Mouse (Mus musculus) forebrain, embryonic 14.5 days (tissue): ENCODE data around the gene Bmp4. TPM values are rescaled to one million over a fixed set of nuclear protein-coding genes. Genes with fewer than 3 reads are reported as not detected.

Experiments used
- ATAC-seq: fragments of 200-750 bp; cut with Nextera tagmentation; 2 replicates; pipeline ENCODE4 v1.8.0; 2017; ENCODE audit warnings: mild to moderate bottlenecking, moderate library complexity
- DNase-seq: peaks from one replicate; pipeline ENCODE4 v3.0.0-alpha.2; 2015; ENCODE audit warnings: low spot score
- H3K27ac ChIP-seq: fragments of 300-500 bp; sonication (generic); 2 replicates; pipeline ENCODE4 v1.5.1; 2014; ENCODE audit warnings: low read depth, mild to moderate bottlenecking, control low read depth, low read length, moderate library complexity
- H3K27me3 ChIP-seq: fragments of 300-500 bp; sonication (generic); replicated peaks from 2 replicates; pipeline ENCODE4 v1.6.1; 2014; ENCODE audit warnings: low read length, control low read depth, mixed read lengths; ENCODE audit not compliant: control insufficient read depth, insufficient read depth
- H3K36me3 ChIP-seq: fragments of 300-500 bp; sonication (generic); 2 replicates; pipeline ENCODE4 v1.6.1; 2014; ENCODE audit warnings: low read length, control low read depth; ENCODE audit not compliant: control insufficient read depth, insufficient read depth
- H3K4me1 ChIP-seq: fragments of 300-500 bp; sonication (generic); 2 replicates; pipeline ENCODE4 v1.6.1; 2014; ENCODE audit warnings: antibody characterized with exemption, low read length, control low read depth; ENCODE audit not compliant: control insufficient read depth, insufficient read depth
- H3K4me2 ChIP-seq: fragments of 300-500 bp; sonication (generic); 2 replicates; pipeline ENCODE4 v1.6.1; 2014; ENCODE audit warnings: mild to moderate bottlenecking, control low read depth, low read length
- H3K4me3 ChIP-seq: fragments of 300-500 bp; sonication (generic); 2 replicates; pipeline ENCODE4 v1.5.1; 2014; ENCODE audit warnings: low read depth, low read length, control low read depth
- H3K9ac ChIP-seq: fragments of 300-500 bp; sonication (generic); 2 replicates; pipeline ENCODE4 v1.6.1; 2014; ENCODE audit warnings: mild to moderate bottlenecking, low read length, control low read depth, moderate library complexity
- H3K9me3 ChIP-seq: fragments of 300-500 bp; sonication (generic); replicated peaks from 2 replicates; pipeline ENCODE4 v1.6.1; 2016; ENCODE audit warnings: low read length, control low read depth, mixed read lengths; ENCODE audit not compliant: control insufficient read depth
- WGBS: fragments of 180-500 bp; shearing (Covaris S2); extraction: QIAGEN DNeasy Blood & Tissue Kit; methylation state at CpG from one replicate; pipeline ENCODE4 v1.1.7; 2014; 5-methylcytosine and 5-hydroxymethylcytosine counted together
- polyA plus RNA-seq: library from polyadenylated mRNA; unstranded; fragments of >200 nt; fragmentation: Nextera tagmentation; extraction: Ambion mirVana; gene quantifications from 2 replicates; pipeline ENCODE4 v1.2.1, GENCODE M21; 2014

The Bmp4 gene
- polyA plus RNA-seq, 1 experiment from 2014 or later, result 1.2 TPM

- Histone ChIP-seq H3K4me1 (peaks cover 12% of the 10 kb centered on the region), H3K36me3 (no peaks in the 10 kb centered on the region), H3K27me3 (peaks cover 78% of the 10 kb centered on the region), H3K9me3 (no peaks in the 10 kb centered on the region), H3K4me3 (peak overlapping the region; percentile 42), H3K27ac (no peak overlapping the region), H3K4me2 (peak overlapping the region; percentile 80), H3K9ac (no peak overlapping the region)
- ATAC-seq, result no peak
- no peak for DNase-seq
- under 1% methylated on average over 27 of the region's 27 CpGs for WGBS
Measured at GRCm38 (mm10) chr14:46388636-46389035, 1.8 kb downstream of the Bmp4 start.

GRCm38 (mm10) chr14:46387821-46388481 lies 2.5 kb downstream of the Bmp4 start:
- ATAC-seq, result no peak; the same call in 1 of the 2 replicates
- H3K4me1 ChIP-seq, result peaks cover 12% of the 10 kb centered on the region
- H3K4me2 ChIP-seq, result peak overlapping the region; percentile 80
- H3K4me3 ChIP-seq, result peak overlapping the region; percentile 42
- DNase-seq, result peak; percentile 40
- H3K36me3 ChIP-seq, result no peaks in the 10 kb centered on the region
- WGBS, result under 1% methylated on average over 41 of the region's 41 CpGs
- no peak overlapping the region for H3K27ac ChIP-seq
- H3K9me3 ChIP-seq, result no peaks in the 10 kb centered on the region
- H3K9ac ChIP-seq, result peak overlapping the region; percentile 49
- H3K27me3 ChIP-seq, result peaks cover 81% of the 10 kb centered on the region

- DNase-seq (peak; percentile 78), ATAC-seq (peak; percentile 88)
- peaks cover 12% of the 10 kb centered on the region for H3K4me1 ChIP-seq
- peak overlapping the region; percentile 80 for H3K4me2 ChIP-seq
- H3K9me3 ChIP-seq, result no peaks in the 10 kb centered on the region
- peak overlapping the region; percentile 49 for H3K9ac ChIP-seq
- H3K36me3 ChIP-seq, result no peaks in the 10 kb centered on the region
- H3K27ac ChIP-seq, result no peak overlapping the region
- under 1% methylated on average over 27 of the region's 27 CpGs for WGBS
- peaks cover 87% of the 10 kb centered on the region for H3K27me3 ChIP-seq
- H3K4me3 ChIP-seq, result peak overlapping the region; percentile 42
Measured at GRCm38 (mm10) chr14:46387357-46387671, 3.2 kb downstream of the Bmp4 start.

- Histone ChIP-seq H3K27me3 (peaks cover 87% of the 10 kb centered on the region), H3K4me3 (peak overlapping the region; percentile 42), H3K4me1 (peaks cover 12% of the 10 kb centered on the region), H3K36me3 (no peaks in the 10 kb centered on the region), H3K9me3 (no peaks in the 10 kb centered on the region), H3K4me2 (peak overlapping the region; percentile 80), H3K9ac (no peak overlapping the region; the same call in 1 of the 2 replicates), H3K27ac (no peak overlapping the region)
- WGBS, result under 1% methylated on average over 28 of the region's 28 CpGs
- ATAC-seq, result no peak; the same call in 1 of the 2 replicates
- no peak for DNase-seq
Measured at GRCm38 (mm10) chr14:46386478-46387356, 3.8 kb downstream of the Bmp4 start.

- Histone ChIP-seq H3K27ac (no peak overlapping the region), H3K9ac (peak overlapping the region; percentile 37; the same call in 1 of the 2 replicates), H3K4me3 (peak overlapping the region; percentile 42), H3K9me3 (no peaks in the 10 kb centered on the region), H3K4me2 (peak overlapping the region; percentile 80), H3K4me1 (peaks cover 12% of the 10 kb centered on the region), H3K36me3 (no peaks in the 10 kb centered on the region), H3K27me3 (peaks cover 86% of the 10 kb centered on the region)
- DNase-seq, result no peak
- no peak for ATAC-seq
- under 1% methylated on average over 39 of the region's 39 CpGs for WGBS
Measured at GRCm38 (mm10) chr14:46385701-46386477, 4.6 kb downstream of the Bmp4 start.

GRCm38 (mm10) chr14:46384946-46385691 lies 5.3 kb downstream of the Bmp4 start:
- 0 out of 2 replicates have a peak overlapping the region, but pooled peaks have one; percentile 37 for H3K9ac ChIP-seq
- H3K36me3 ChIP-seq, result no peaks in the 10 kb centered on the region
- DNase-seq, result no peak
- no peak for ATAC-seq
- peak overlapping the region; percentile 80 for H3K4me2 ChIP-seq
- 9% methylated on average over 14 of the region's 14 CpGs for WGBS
- peaks cover 85% of the 10 kb centered on the region for H3K27me3 ChIP-seq
- H3K27ac ChIP-seq, result no peak overlapping the region
- peaks cover 17% of the 10 kb centered on the region for H3K4me1 ChIP-seq
- H3K4me3 ChIP-seq, result peak overlapping the region; percentile 42
- no peaks in the 10 kb centered on the region for H3K9me3 ChIP-seq

- Histone ChIP-seq H3K36me3 (no peaks in the 10 kb centered on the region), H3K4me2 (no peak overlapping the region), H3K4me1 (peaks cover 8% of the 10 kb centered on the region), H3K9me3 (no peaks in the 10 kb centered on the region), H3K4me3 (no peak overlapping the region), H3K27ac (no peak overlapping the region), H3K27me3 (peaks cover 63% of the 10 kb centered on the region), H3K9ac (no peak overlapping the region)
- DNase-seq (no peak), ATAC-seq (no peak)
- WGBS, result 29% methylated on average over 6 of the region's 6 CpGs
Measured at GRCm38 (mm10) chr14:46381457-46381856, 9.0 kb downstream of the Bmp4 start.

- WGBS, result 6% methylated on average over 31 of the region's 31 CpGs
- Histone ChIP-seq H3K9ac (0 out of 2 replicates have a peak overlapping the region, but pooled peaks have one; percentile 17), H3K36me3 (no peaks in the 10 kb centered on the region), H3K4me2 (peak overlapping the region; percentile 49), H3K4me1 (peaks cover 5% of the 10 kb centered on the region), H3K27ac (no peak overlapping the region), H3K9me3 (no peaks in the 10 kb centered on the region), H3K27me3 (peaks cover 53% of the 10 kb centered on the region), H3K4me3 (peak overlapping the region; percentile 23)
- ATAC-seq (peak; percentile 44), DNase-seq (peak; percentile 32)
Measured at GRCm38 (mm10) chr14:46380286-46380721, 10.2 kb downstream of the Bmp4 start.
